Mouse (Mus musculus) gastrocnemius, adult 2 months (tissue): ENCODE data around the gene Cs. TPM values are rescaled to one million over a fixed set of nuclear protein-coding genes. Genes with fewer than 3 reads are reported as not detected.
"Not testable (repeated sequence)": the region's sequence is repeated elsewhere in the genome, so short reads cannot be mapped to it uniquely, and the experiment has no call there.

ENCODE experiments used
- DNase-seq: peaks from one replicate; pipeline ENCODE4 v3.0.0; 2022
- H3K27ac ChIP-seq: fragments of 200-600 bp; 2 replicates; pipeline ENCODE4 v1.8.1; 2022; ENCODE audit warnings: mild to moderate bottlenecking
- H3K4me3 ChIP-seq: fragments of 200-600 bp; 2 replicates; pipeline ENCODE4 v1.8.1; 2022; ENCODE audit warnings: mild to moderate bottlenecking, moderate library complexity
- CTCF ChIP-seq: fragments of 200-600 bp; IDR thresholded peaks from 2 replicates; pipeline ENCODE4 v1.8.1; 2022; ENCODE audit warnings: antibody characterized with exemption, mild to moderate bottlenecking, moderate library complexity
- intact Hi-C: fragments of 180-260 bp; cut with DNase I; formaldehyde crosslinking; loops from one replicate; pipeline ENCODE4 v1.15.1; 2025
- long read RNA-seq, 2 experiments: library from polyadenylated mRNA; stranded (forward); transcript quantifications; one replicate each; pipeline ENCODE4 v2.0.0; 2021
- total RNA-seq, 2 experiments: library from RNA; stranded (reverse); gene quantifications; 2 replicates each; pipeline ENCODE4 v1.2.3; 2021

The Cs gene
- 100 to 1,000 TPM; 541 to 658 TPM for total RNA-seq
- long read RNA-seq, experiment 1, transcript Cs-201 (11 exons, 2,926 nt) = major isoform, 764 of 847 reads
- long read RNA-seq, experiment 1, partial matches to known transcripts = 75 of 847 reads
- long read RNA-seq, experiment 1, other reads (novel, unspliced or antisense) = 8 of 847 reads
- long read RNA-seq, experiment 2, transcript Cs-201 (11 exons, 2,926 nt) = major isoform, 734 of 855 reads
- long read RNA-seq, experiment 2, partial matches to known transcripts = 114 of 855 reads
- long read RNA-seq, experiment 2, other reads (novel, unspliced or antisense) = 7 of 855 reads

DNA sequence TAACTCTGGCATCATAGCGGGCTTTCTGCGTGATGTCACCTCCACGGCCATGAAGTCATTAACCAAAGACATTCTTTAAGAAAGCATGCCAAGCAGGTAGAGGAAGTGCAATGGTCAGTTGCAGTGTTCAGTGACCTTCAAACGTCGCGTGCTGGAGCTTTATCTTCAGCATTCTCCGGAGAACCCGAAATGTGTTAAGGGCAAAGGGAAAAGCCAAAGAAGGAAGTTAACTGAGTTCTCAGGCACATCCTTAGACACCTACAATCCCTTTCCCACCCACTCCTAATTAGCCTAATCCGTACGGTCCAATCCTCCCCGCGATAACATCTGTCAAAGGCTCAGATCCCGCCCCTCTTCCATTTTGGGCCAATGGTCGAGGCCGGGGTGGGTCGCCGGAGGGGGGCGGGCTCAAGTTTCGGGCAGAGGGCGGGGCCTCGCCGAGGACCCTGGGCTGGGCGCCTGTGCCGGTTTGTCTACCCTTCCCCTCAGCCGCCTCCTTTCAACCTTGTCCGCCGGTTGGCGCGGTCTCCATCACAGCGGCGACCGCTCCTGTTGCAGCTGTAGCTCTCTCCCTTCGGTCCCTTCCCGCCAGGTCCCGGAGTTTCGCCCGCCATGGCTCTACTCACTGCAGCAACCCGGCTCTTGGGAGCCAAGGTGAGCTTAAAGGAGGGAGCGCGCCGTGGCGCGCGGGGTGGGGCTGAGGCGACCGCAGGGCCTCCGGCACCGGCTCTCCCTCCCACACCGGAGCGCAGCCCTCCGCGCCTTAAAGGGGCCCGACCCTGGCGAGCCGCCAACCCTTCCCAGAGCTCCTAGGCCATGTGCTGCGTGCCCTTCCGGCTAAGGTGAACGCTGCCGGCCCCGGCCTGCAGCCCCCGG lies at the start of gene Cs:
Cs (plus strand) TSS at position 429 of the 876 bp plus-strand sequence.
- H3K4me3 ChIP-seq = peak within 1 kb of the TSS; percentile 74
- peak within 1 kb of the TSS; percentile 97 for H3K27ac ChIP-seq
- intact Hi-C loops = loop anchor here (2.0 to 5.0 kb wide), 2 partner anchors 40 to 117 kb away; partner anchors contain the start of gene Ankrd52
- peak; percentile 99 for DNase-seq
- no peak for TF ChIP-seq CTCF

DNA sequence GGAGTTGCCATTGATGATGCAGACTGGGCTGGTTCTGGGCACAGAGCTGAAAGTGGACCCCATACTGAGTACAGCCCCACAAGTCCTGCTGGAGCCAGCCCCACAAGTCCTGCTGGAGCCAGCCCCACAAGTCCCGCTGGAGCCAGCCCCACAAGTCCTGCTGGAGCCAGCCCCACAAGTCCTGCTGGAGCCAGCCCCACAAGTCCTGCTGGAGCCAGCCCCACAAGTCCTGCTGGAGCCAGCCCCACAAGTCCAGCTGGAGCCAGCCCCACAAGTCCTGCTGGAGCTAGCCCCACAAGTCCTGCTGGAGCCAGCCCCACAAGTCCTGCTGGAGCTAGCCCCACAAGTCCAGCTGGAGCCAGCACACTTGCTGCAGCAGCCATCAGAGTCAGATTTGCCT lies 46.9 kb upstream of the Cs start:
- H3K27ac ChIP-seq = peak overlapping the region; percentile 56
- intact Hi-C loops = not testable (repeated sequence)
- peak; percentile 71 for DNase-seq
- H3K4me3 ChIP-seq = peak overlapping the region; percentile 17

DNA sequence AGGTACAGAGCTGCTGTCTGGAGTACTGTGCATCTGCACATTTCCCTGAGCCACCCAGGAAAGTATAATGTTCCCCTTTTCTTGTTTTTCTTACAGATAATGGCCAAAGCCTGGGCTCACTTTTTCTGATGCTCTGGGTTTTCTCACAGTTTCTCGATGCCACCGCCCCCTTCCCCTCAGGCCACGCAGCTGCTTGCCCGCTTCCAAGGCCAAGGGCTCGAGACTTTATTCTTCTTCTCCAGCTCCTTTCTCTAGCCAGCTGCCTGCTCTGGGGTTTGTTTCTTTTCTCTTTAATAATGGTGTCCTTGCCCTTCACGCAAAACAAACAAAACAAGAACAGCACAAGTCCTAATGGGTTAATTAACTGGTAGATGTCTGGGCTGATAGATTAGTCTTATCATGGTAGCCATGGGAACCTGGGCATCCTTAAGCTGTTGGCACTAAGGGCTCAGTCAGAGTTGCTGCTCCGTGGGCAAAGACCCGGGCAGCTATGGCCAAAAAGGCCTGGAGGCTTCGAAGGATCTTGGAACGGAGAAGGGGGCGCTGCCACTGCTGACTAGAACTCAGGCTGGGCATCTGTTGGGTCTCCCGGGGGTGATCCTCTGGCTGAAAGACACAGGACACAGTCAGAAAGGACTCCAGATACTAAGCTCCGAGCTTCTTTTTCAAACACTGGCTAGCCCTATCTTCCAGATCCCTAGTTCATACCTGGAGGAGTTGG lies 41.0 kb upstream of the Cs start:
- no peak overlapping the region for H3K4me3 ChIP-seq
- H3K27ac ChIP-seq = no peak overlapping the region
- intact Hi-C loops = no loop called here
- TF ChIP-seq CTCF = no peak
- no peak for DNase-seq

DNA sequence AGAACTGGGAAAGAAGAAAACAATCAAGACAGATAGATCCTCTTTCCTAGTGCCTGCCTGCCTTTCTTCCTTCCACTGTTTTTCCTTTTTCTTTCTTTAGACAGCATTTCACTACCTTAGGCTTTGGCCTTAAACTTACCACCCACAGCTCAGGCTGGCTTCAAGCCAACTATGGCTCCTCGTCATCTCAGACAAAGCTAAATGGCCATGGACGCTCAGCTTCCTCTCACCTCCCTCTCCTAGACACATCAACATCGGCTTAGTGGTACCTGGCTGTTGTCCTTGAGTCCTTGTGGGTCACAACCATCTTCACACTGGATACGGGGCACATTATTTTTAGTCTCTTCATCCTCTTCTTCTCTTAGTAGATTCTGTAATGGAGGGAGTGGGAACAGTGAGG lies 40.3 kb upstream of the Cs start:
- Histone ChIP-seq H3K4me3 (no peak overlapping the region), H3K27ac (no peak overlapping the region)
- no peak for TF ChIP-seq CTCF
- intact Hi-C loops = no loop called here
- DNase-seq = no peak

DNA sequence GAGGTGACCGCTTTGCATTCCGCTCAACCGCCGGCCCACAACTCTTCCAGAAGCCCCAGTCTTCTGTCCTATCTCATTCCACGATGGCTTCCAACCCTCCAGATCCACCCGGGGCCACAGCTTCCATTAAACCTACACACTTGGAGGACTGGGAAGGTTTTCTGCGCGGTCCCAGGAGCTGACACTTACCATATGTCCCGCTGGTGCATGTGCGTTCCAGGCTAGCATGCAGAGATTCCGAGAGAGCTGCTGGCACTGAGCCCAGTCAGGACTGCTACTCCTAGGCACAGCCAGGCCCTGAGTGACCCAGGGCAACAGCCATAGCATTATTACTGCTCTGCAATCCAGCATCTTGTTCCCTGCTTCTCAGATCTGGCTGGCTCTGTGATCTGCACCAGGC lies 39.9 kb upstream of the Cs start:
- Histone ChIP-seq H3K4me3 (no peak overlapping the region), H3K27ac (no peak overlapping the region)
- TF ChIP-seq CTCF = no peak
- intact Hi-C loops = no loop called here
- DNase-seq = no peak

DNA sequence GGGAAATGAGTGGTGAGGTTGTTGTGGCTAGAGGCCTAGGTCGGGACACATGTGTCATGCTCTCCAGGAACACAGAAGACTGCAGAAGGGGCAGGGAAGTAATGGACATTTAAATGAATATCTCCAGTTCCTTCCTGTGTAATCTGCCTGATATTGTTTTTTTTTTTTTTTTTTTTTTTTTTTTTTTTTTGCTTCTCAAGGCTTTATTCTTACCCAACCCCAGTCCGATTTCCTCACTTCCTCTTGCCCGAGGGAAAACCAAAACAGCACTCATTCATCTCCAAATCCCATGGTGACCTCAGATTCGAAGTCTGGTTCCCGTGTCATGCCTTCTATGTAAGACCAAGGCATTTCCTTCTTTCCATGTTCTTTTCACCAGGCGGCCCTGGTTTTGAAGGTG lies 39.3 kb upstream of the Cs start:
- DNase-seq = no peak
- Histone ChIP-seq H3K27ac (no peak overlapping the region), H3K4me3 (no peak overlapping the region)
- TF ChIP-seq CTCF = no peak
- intact Hi-C loops = no loop called here

DNA sequence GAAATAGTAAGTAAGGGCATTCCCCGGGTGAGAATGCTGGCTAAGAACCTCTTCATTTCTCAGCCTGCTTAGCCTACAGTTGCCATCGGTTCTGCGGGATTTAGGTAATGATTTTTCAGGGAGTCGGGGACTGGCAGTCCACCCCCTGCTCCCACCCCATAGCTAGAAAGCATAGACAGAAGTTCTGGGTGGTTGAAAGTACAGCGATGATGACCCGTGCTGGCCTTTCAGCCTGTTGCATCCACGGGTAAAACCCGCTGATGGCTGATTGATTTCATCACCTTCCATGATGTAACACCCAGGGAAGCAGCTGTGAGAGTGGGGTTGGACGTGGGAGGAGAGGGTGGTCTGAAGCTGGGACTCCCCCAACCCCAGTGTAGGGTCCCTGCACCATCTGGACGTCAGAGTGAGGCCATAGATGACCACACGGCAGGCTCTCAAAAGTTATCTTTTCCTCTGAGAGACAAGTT lies 38.8 kb upstream of the Cs start, which contains the start of gene Il23a:
Il23a (minus strand) TSS at position 51 of the 470 bp plus-strand sequence.
- Histone ChIP-seq H3K4me3 (no peak within 1 kb of the TSS), H3K27ac (no peak within 1 kb of the TSS)
- no peak for TF ChIP-seq CTCF
- DNase-seq = no peak
- intact Hi-C loops = no loop called here

DNA sequence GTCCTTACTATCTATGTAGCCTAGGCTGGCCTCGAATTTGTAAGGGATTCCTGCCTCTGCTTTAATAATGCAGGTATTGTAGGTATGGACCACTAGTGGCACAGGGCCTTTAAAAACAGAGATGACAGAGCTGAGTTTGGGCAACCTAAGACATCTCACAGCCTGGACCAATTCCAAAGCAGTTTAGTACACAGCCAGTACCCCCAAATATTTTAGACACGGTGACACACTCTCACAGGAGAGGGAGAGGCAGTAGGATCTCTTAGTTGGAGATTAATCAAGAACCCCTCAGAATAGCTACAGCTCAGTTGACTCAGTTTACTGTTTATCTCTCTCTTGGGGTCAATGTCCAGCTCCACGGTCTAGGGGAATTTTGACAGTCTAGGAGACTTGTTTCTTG lies 35.2 kb upstream of the Cs start:
- no peak for TF ChIP-seq CTCF
- Histone ChIP-seq H3K4me3 (peak overlapping the region; percentile 72), H3K27ac (peak overlapping the region; percentile 100)
- DNase-seq = no peak
- intact Hi-C loops = no loop called here

DNA sequence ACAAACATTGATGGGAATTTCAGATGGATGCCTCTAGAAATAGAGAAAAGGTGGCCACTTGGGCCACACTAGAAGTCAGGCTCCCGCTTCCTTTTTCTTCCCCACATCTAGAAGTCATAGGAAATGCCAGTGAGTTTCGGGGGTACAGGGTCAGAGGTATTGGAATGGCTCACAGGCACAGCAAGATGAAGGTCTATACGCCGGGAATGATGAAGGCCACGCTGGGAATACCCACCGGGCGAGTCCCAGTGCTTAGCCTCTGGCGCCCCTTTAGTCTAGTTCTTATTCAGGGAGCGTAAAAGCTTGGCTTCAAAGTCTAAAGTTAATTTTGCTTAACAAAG lies 34.8 kb upstream of the Cs start:
- no peak for TF ChIP-seq CTCF
- H3K4me3 ChIP-seq = peak overlapping the region; percentile 72
- intact Hi-C loops = no loop called here
- DNase-seq = no peak
- peak overlapping the region; percentile 100 for H3K27ac ChIP-seq

DNA sequence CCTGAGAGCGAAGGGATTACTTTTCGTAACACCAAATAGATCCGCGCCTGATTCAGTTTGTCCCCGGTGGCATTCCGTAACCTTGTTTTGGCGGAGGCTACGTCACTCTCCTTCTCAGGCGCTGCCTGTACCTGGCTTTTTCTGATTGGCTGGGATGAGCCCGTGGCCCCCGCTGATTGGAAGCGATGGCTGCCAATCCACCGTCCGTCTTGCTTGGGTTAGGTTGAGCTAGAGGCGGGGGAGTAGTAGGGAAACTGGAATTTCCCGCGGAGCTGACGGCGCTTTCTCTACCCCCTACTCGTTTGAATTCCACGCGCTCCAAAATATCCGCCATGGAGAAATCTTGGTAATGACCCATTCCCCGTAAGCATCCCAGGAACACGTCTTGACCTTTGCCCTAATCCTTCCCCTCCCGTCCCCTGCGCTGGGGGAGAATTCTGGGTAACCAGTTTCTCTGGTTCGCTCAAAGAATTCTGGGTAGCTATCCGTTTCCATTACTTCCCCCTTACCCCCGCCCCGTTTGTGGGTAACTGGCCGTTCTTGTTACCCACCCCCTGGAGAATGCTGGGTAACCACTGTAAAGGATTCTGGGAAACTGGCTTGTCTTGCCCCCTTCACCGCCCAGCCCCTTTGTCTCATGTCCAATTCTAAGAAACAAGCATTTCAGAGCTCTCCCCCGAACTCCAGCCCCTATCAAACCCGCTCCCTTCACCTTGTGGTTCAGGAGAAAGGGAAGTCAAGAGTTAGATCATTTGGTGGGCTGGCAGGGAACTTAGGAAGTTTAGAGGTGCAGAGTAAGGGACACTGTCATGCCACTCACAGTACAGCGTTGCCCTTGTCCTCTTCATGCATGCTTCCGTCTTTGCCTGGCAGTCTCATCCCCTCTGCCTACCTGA lies 34.2 kb upstream of the Cs start, which contains the start of gene Pan2:
Pan2 (plus strand) TSS at position 210 of the 896 bp plus-strand sequence.
- peak within 1 kb of the TSS; percentile 72 for H3K4me3 ChIP-seq
- intact Hi-C loops = no loop called here
- peak; percentile 99 for DNase-seq
- peak within 1 kb of the TSS; percentile 100 for H3K27ac ChIP-seq
- TF ChIP-seq CTCF = no peak

DNA sequence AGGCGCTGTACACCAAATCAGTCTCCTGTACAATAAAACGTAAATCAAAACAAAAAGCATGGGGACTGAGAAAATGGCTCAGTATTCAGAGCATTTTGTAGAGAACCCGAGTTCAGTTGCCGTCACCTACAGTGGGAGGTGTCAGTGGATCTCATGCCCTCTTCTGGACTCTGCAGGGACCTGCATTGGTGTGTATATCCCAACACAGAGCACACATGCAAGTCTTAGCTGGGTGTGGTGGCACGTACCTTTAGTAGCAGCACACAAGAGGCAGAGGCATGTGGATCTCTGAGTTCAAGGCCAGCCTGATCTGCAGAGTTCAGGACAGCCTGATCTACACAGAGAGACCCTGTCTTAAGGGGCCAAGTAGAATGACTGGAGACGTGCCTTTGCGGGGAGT lies 27.9 kb upstream of the Cs start:
- DNase-seq = no peak
- no peak for TF ChIP-seq CTCF
- Histone ChIP-seq H3K4me3 (no peak overlapping the region), H3K27ac (no peak overlapping the region)
- intact Hi-C loops = no loop called here

DNA sequence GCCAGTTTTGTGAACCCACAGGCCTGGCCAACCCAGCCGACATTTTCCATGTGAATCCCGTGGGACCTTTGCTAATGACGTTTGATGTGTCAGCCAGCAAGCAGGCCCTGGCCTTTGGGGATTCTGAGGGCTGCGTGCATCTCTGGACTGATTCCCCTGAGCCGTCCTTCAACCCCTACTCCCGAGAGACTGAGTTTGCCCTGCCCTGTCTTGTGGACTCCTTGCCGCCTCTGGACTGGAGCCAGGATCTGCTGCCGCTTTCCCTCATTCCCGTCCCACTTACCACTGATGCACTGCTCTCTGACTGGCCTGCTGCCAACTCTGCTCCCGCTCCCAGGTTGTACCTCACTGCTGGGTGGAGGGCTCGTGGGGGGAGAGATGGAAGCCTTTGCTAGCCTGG lies 27.4 kb upstream of the Cs start:
- intact Hi-C loops = no loop called here
- no peak overlapping the region for H3K4me3 ChIP-seq
- H3K27ac ChIP-seq = no peak overlapping the region
- no peak for DNase-seq
- no peak for TF ChIP-seq CTCF
